In the genomic region with DNA sequence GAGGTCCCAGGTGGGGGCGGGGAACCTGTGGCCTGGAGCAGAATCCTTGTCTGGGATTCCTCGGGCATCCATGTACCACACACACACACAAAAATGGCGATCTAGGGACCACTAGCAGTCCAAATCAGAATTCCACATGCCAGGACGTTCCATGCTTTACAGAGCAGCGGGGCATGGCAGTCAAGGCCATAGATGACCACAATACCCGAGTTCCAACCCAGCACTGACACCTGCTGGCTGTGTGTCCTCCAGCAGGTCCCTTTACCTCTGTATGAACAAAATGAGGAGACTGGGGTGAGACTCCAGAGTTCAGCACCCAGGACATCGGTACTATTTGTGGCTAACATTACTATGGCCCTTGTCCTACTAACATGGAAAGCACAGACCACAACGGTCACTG, we compare ENCODE assay signal across 9 mouse cellular contexts.
DNase-seq lines count a peak whose midpoint lies in the region; ATAC-seq and TF ChIP-seq lines count a peak whose summit lies in the region.
"Had no signal": no experiment of that assay in that cellular context is flagged by ENCODE, and none has a peak within 500 bp of the region (broad histone marks: within the 10 kb centered on the region; RNA-seq: fewer than 3 reads in every experiment).

No protein-coding gene starts in this region.

- peak; percentile 31; the same call in 1 of the 2 replicates for TF ChIP-seq CTCF in embryonic fibroblast, embryonic 13.5 days (IDR thresholded peaks at IDR 0.05; ENCODE audit: borderline replicate concordance, insufficient read depth, low read length)
- TF ChIP-seq CTCF in thymus, adult 2 months (IDR thresholded peaks at IDR 0.05; ENCODE audit: borderline replicate concordance, control insufficient read depth, extremely low read depth, insufficient read depth, low read length, poor library complexity), result no peak

- H3K27me3 ChIP-seq in embryonic facial prominence, embryonic 12.5 days, result no peaks in the 10 kb centered on the region
- H3K27me3 ChIP-seq in embryonic facial prominence, embryonic 10.5 days (replicated peaks; ENCODE audit: low read depth, poor library complexity, severe bottlenecking), result no peaks in the 10 kb centered on the region
- no peaks in the 10 kb centered on the region for H3K27me3 ChIP-seq in midbrain, embryonic 13.5 days
- H3K27me3 ChIP-seq in midbrain, embryonic 16.5 days (ENCODE audit: control insufficient read depth, insufficient read depth, low read depth, low read length), result no peaks in the 10 kb centered on the region
- H3K27me3 ChIP-seq in neural tube, embryonic 14.5 days (ENCODE audit: control insufficient read depth, insufficient read depth, low read length), result no peaks in the 10 kb centered on the region
- no peaks in the 10 kb centered on the region for H3K27me3 ChIP-seq in thymus, adult 2 months (ENCODE audit: control insufficient read depth, insufficient read depth, low read length)

- ATAC-seq in embryonic facial prominence, embryonic 12.5 days (ENCODE audit: insufficient number of reproducible peaks, insufficient read depth, low FRiP score, low TSS enrichment), result no peak
- ATAC-seq in midbrain, embryonic 13.5 days, result 0 out of 2 replicates have a peak, but pooled peaks have one; percentile 24
- ATAC-seq in midbrain, embryonic 16.5 days, result no peak
- ATAC-seq in neural tube, embryonic 14.5 days (ENCODE audit: low read depth), result 0 out of 2 replicates have a peak, but pooled peaks have one; percentile 13
- ATAC-seq: forebrain, embryonic 14.5 days had no signal

- no peaks in the 10 kb centered on the region for H3K36me3 ChIP-seq in embryonic facial prominence, embryonic 12.5 days
- peaks cover 11% of the 10 kb centered on the region for H3K36me3 ChIP-seq in embryonic facial prominence, embryonic 10.5 days (replicated peaks)
- no peaks in the 10 kb centered on the region for H3K36me3 ChIP-seq in midbrain, embryonic 13.5 days
- H3K36me3 ChIP-seq in midbrain, embryonic 16.5 days (ENCODE audit: control insufficient read depth, insufficient read depth, low read length), result no peaks in the 10 kb centered on the region
- no peaks in the 10 kb centered on the region for H3K36me3 ChIP-seq in neural tube, embryonic 14.5 days (ENCODE audit: control insufficient read depth, insufficient read depth, low read length)
- no peaks in the 10 kb centered on the region for H3K36me3 ChIP-seq in thymus, adult 2 months (ENCODE audit: control insufficient read depth, insufficient read depth, low read length)

- no peaks in the 10 kb centered on the region for H3K9me3 ChIP-seq in embryonic facial prominence, embryonic 12.5 days
- no peaks in the 10 kb centered on the region for H3K9me3 ChIP-seq in embryonic facial prominence, embryonic 10.5 days
- H3K9me3 ChIP-seq in midbrain, embryonic 13.5 days, result no peaks in the 10 kb centered on the region
- no peaks in the 10 kb centered on the region for H3K9me3 ChIP-seq in midbrain, embryonic 16.5 days (replicated peaks; ENCODE audit: control insufficient read depth, low read length, poor library complexity, severe bottlenecking)
- no peaks in the 10 kb centered on the region for H3K9me3 ChIP-seq in neural tube, embryonic 14.5 days (ENCODE audit: control insufficient read depth, low read length)

- WGBS in embryonic facial prominence, embryonic 12.5 days, result 76% methylated on average over 8 of the region's 8 CpGs
- WGBS in embryonic facial prominence, embryonic 10.5 days, result 76% methylated on average over 8 of the region's 8 CpGs
- WGBS in midbrain, embryonic 13.5 days, result 67% methylated on average over 8 of the region's 8 CpGs
- WGBS in midbrain, embryonic 16.5 days, result 66% methylated on average over 8 of the region's 8 CpGs
- whole genome bisulfite sequencing in neural tube, embryonic 14.5 days, result 55% methylated on average over 8 of the region's 8 CpGs
- 71% methylated on average over 8 of the region's 8 CpGs for WGBS in thymus, adult 2 months

- H3K4me2 ChIP-seq in embryonic facial prominence, embryonic 12.5 days (replicated peaks), result no peak overlapping the region
- H3K4me2 ChIP-seq in midbrain, embryonic 13.5 days (replicated peaks), result no peak overlapping the region
- no peak overlapping the region for H3K4me2 ChIP-seq in midbrain, embryonic 16.5 days (ENCODE audit: low read length)
- no peak overlapping the region for H3K4me2 ChIP-seq in neural tube, embryonic 14.5 days (ENCODE audit: low read depth, low read length)

- TF ChIP-seq POLR2A in embryonic fibroblast, embryonic 13.5 days (IDR thresholded peaks at IDR 0.05; ENCODE audit: low read depth, low read length), result no peak
- TF ChIP-seq POLR2A in thymus, adult 2 months (IDR thresholded peaks at IDR 0.05; ENCODE audit: control insufficient read depth, extremely low read depth, insufficient read depth, low read length, poor library complexity), result no peak

- DNase-seq in embryonic facial prominence, embryonic 10.5 days (ENCODE audit: low spot score), result no peak
- no peak for DNase-seq in right cerebral cortex, postnatal 25 days
- no peak for DNase-seq in thymus, adult 2 months

- H3K4me1 ChIP-seq in embryonic facial prominence, embryonic 12.5 days, result peaks cover 19% of the 10 kb centered on the region
- H3K4me1 ChIP-seq in embryonic facial prominence, embryonic 10.5 days, result peaks cover 25% of the 10 kb centered on the region
- peaks cover 56% of the 10 kb centered on the region for H3K4me1 ChIP-seq in midbrain, embryonic 13.5 days (replicated peaks)
- peaks cover 18% of the 10 kb centered on the region for H3K4me1 ChIP-seq in midbrain, embryonic 16.5 days (ENCODE audit: control insufficient read depth, insufficient read depth, low read length)
- H3K4me1 ChIP-seq in embryonic fibroblast, embryonic 13.5 days (ENCODE audit: control insufficient read depth, insufficient read depth, low read length), result no peaks in the 10 kb centered on the region
- peaks cover 25% of the 10 kb centered on the region; the same call in 1 of the 2 replicates for H3K4me1 ChIP-seq in neural tube, embryonic 14.5 days (ENCODE audit: control insufficient read depth, insufficient read depth, low read length)
- no peaks in the 10 kb centered on the region for H3K4me1 ChIP-seq in thymus, adult 2 months (replicated peaks; ENCODE audit: control insufficient read depth, insufficient read depth, low read length)

- H3K4me3 ChIP-seq in embryonic facial prominence, embryonic 12.5 days, result no peak overlapping the region
- H3K4me3 ChIP-seq in embryonic facial prominence, embryonic 10.5 days, result no peak overlapping the region
- H3K4me3 ChIP-seq in midbrain, embryonic 13.5 days (replicated peaks), result no peak overlapping the region
- no peak overlapping the region for H3K4me3 ChIP-seq in midbrain, embryonic 16.5 days (ENCODE audit: low read depth, low read length)
- no peak overlapping the region for H3K4me3 ChIP-seq in embryonic fibroblast, embryonic 13.5 days (ENCODE audit: insufficient read depth, low read length)
- no peak overlapping the region for H3K4me3 ChIP-seq in neural tube, embryonic 14.5 days (ENCODE audit: low read depth, low read length)
- no peak overlapping the region for H3K4me3 ChIP-seq in thymus, adult 2 months (ENCODE audit: control insufficient read depth, insufficient read depth, low read length)

- H3K9ac ChIP-seq in embryonic facial prominence, embryonic 12.5 days, result no peak overlapping the region
- H3K9ac ChIP-seq in midbrain, embryonic 13.5 days (replicated peaks), result no peak overlapping the region
- H3K9ac ChIP-seq in midbrain, embryonic 16.5 days (ENCODE audit: low read depth, low read length), result no peak overlapping the region
- no peak overlapping the region; the same call in 1 of the 2 replicates for H3K9ac ChIP-seq in neural tube, embryonic 14.5 days (replicated peaks; ENCODE audit: low read depth, low read length)

- H3K27ac ChIP-seq in embryonic facial prominence, embryonic 12.5 days, result 0 out of 2 replicates have a peak overlapping the region, but pooled peaks have one; percentile 6
- no peak overlapping the region for H3K27ac ChIP-seq in embryonic facial prominence, embryonic 10.5 days (replicated peaks)
- peak overlapping the region; percentile 57; the same call in 1 of the 2 replicates for H3K27ac ChIP-seq in midbrain, embryonic 13.5 days
- no peak overlapping the region for H3K27ac ChIP-seq in midbrain, embryonic 16.5 days (ENCODE audit: low read length)
- H3K27ac ChIP-seq in embryonic fibroblast, embryonic 13.5 days (ENCODE audit: insufficient read depth, low read length), result no peak overlapping the region
- H3K27ac ChIP-seq in neural tube, embryonic 14.5 days (ENCODE audit: low read depth, low read length), result peak overlapping the region; percentile 55
- no peak overlapping the region for H3K27ac ChIP-seq in thymus, adult 2 months (ENCODE audit: control insufficient read depth, insufficient read depth, low read length)

Comparison
In these comparisons a context has a peak if more than half of its experiments do, and no peak if none do; other contexts are left out.
1. ATAC-seq: peak in midbrain, embryonic 13.5 days (single experiment) and neural tube, embryonic 14.5 days (single experiment); none in embryonic facial prominence, embryonic 12.5 days (single experiment) and midbrain, embryonic 16.5 days (single experiment).
2. H3K27ac ChIP-seq: peak in embryonic facial prominence, embryonic 12.5 days (single experiment), midbrain, embryonic 13.5 days (single experiment) and neural tube, embryonic 14.5 days (single experiment); none in embryonic facial prominence, embryonic 10.5 days (single experiment), midbrain, embryonic 16.5 days (single experiment), embryonic fibroblast, embryonic 13.5 days (single experiment) and thymus, adult 2 months (single experiment).